In genomic region chr2:168005616-168006015, GRCm38 (mm10) we compare ENCODE assay signal across 12 mouse cellular contexts. TPM values are rescaled to one million over a fixed set of nuclear protein-coding genes. Genes with fewer than 3 reads are reported as not detected.
DNase-seq lines count a peak whose midpoint lies in the region; ATAC-seq and TF ChIP-seq lines count a peak whose summit lies in the region.
"Had no signal": no experiment of that assay in that cellular context is flagged by ENCODE, and none has a peak within 500 bp of the region (broad histone marks: within the 10 kb centered on the region; RNA-seq: fewer than 3 reads in every experiment).

No protein-coding gene starts in this region.

- no peak for ATAC-seq in forebrain, embryonic 15.5 days (replicated peaks)
- no peak for ATAC-seq in forebrain, embryonic 13.5 days

- H3K4me3 ChIP-seq in ES-E14 (ENCODE audit: insufficient read depth in 1 of 2, low read depth in 1 of 2, low read length in 2 of 2, poor library complexity in 1 of 2, severe bottlenecking in 1 of 2): no peak overlapping the region
- no peak overlapping the region for H3K4me3 ChIP-seq in kidney, adult 2 months (ENCODE audit: insufficient read depth, low read depth, low read length)
- no peak overlapping the region for H3K4me3 ChIP-seq in forebrain, embryonic 15.5 days
- no peak overlapping the region for H3K4me3 ChIP-seq in forebrain, embryonic 13.5 days
- H3K4me3 ChIP-seq: hindbrain, embryonic 15.5 days; limb, embryonic 13.5 days had no signal

- H3K27me3 ChIP-seq in kidney, adult 2 months (replicated peaks; ENCODE audit: control insufficient read depth, insufficient read depth, low read length): no peaks in the 10 kb centered on the region
- H3K27me3 ChIP-seq in forebrain, embryonic 15.5 days: no peaks in the 10 kb centered on the region
- H3K27me3 ChIP-seq in forebrain, embryonic 13.5 days: no peaks in the 10 kb centered on the region
- H3K27me3 ChIP-seq: hindbrain, embryonic 15.5 days; limb, embryonic 13.5 days had no signal

- H3K9me3 ChIP-seq in ES-E14 (ENCODE audit: control insufficient read depth, insufficient read depth, low read depth, low read length): no peaks in the 10 kb centered on the region
- H3K9me3 ChIP-seq in forebrain, embryonic 15.5 days: 0 out of 2 replicates have a peak, but pooled peaks cover under 1% of the 10 kb centered on the region
- H3K9me3 ChIP-seq in forebrain, embryonic 13.5 days (replicated peaks): peaks cover 2% of the 10 kb centered on the region; the same call in 1 of the 2 replicates

- no peaks in the 10 kb centered on the region for H3K36me3 ChIP-seq in ES-E14 (ENCODE audit: control insufficient read depth, insufficient read depth, low read length, poor library complexity, severe bottlenecking)
- no peaks in the 10 kb centered on the region for H3K36me3 ChIP-seq in kidney, adult 2 months (ENCODE audit: control insufficient read depth, insufficient read depth, low read length)
- no peaks in the 10 kb centered on the region for H3K36me3 ChIP-seq in forebrain, embryonic 15.5 days
- H3K36me3 ChIP-seq in forebrain, embryonic 13.5 days (ENCODE audit: poor library complexity, severe bottlenecking): no peaks in the 10 kb centered on the region
- H3K36me3 ChIP-seq: hindbrain, embryonic 15.5 days had no signal

- 34% methylated on average over 3 of the region's 3 CpGs for WGBS in kidney, adult 2 months
- 58% methylated on average over 3 of the region's 3 CpGs for WGBS in forebrain, embryonic 15.5 days
- 64% methylated on average over 3 of the region's 3 CpGs for WGBS in forebrain, embryonic 13.5 days

- no peak for TF ChIP-seq POLR2A in kidney, adult 2 months (IDR thresholded peaks at IDR 0.05; ENCODE audit: low read depth, low read length)

- no peak overlapping the region for H3K27ac ChIP-seq in ES-E14 (ENCODE audit: insufficient read depth, low read depth, low read length, poor library complexity, severe bottlenecking)
- no peak overlapping the region for H3K27ac ChIP-seq in kidney, adult 2 months (ENCODE audit: insufficient read depth, low read depth, low read length)
- no peak overlapping the region for H3K27ac ChIP-seq in forebrain, embryonic 15.5 days (replicated peaks)
- no peak overlapping the region for H3K27ac ChIP-seq in forebrain, embryonic 13.5 days
- H3K27ac ChIP-seq: hindbrain, embryonic 15.5 days; limb, embryonic 13.5 days had no signal

- H3K9ac ChIP-seq in ES-E14 (ENCODE audit: insufficient read depth, low read depth, low read length, poor library complexity, severe bottlenecking): no peak overlapping the region
- H3K9ac ChIP-seq in forebrain, embryonic 15.5 days (replicated peaks): no peak overlapping the region
- no peak overlapping the region for H3K9ac ChIP-seq in forebrain, embryonic 13.5 days
- H3K9ac ChIP-seq: hindbrain, embryonic 15.5 days; limb, embryonic 13.5 days had no signal

- TF ChIP-seq CTCF in kidney, adult 2 months (conservative IDR thresholded peaks at IDR 0.05; ENCODE audit: insufficient read depth, insufficient read length, low read depth, low read length): no peak

- in situ Hi-C loops in ES-E14 (cut with MboI; ENCODE audit: low sequenced_read_pairs in 2 of 2, unreplicated experiment in 2 of 2): no loop called here

- H3K4me2 ChIP-seq in forebrain, embryonic 15.5 days (replicated peaks): no peak overlapping the region
- no peak overlapping the region for H3K4me2 ChIP-seq in forebrain, embryonic 13.5 days
- H3K4me2 ChIP-seq: hindbrain, embryonic 15.5 days; limb, embryonic 13.5 days had no signal

- peak; percentile 77 for DNase-seq in 3134 (ENCODE audit: extremely low read depth, insufficient read length, low spot score)
- DNase-seq in ES-E14 (ENCODE audit: low read depth, low spot score): peak; percentile 31
- peak; percentile 75 for DNase-seq in kidney, adult 2 months
- DNase-seq in lung, postnatal 10 days: peak; percentile 65
- no peak for DNase-seq in layer of hippocampus, adult 11-12 months (ENCODE audit: low spot score)
- no peak for DNase-seq in urinary bladder, postnatal 10 days (ENCODE audit: low spot score)
- DNase-seq: right cerebral cortex, postnatal 25 days; thymus, postnatal 25 days had no signal

- peaks cover 0 to 13% of the 10 kb centered on the region in 2 experiments; a peak in 2 of 4 replicates for H3K4me1 ChIP-seq in ES-E14 (ENCODE audit: control insufficient read depth in 2 of 2, insufficient read depth in 2 of 2, low read length in 2 of 2, poor library complexity in 1 of 2)
- peaks cover 7% of the 10 kb centered on the region; the same call in 1 of the 2 replicates for H3K4me1 ChIP-seq in kidney, adult 2 months (ENCODE audit: control insufficient read depth, insufficient read depth, low read length)
- H3K4me1 ChIP-seq in forebrain, embryonic 15.5 days: peaks cover 6% of the 10 kb centered on the region; the same call in 1 of the 2 replicates
- H3K4me1 ChIP-seq in forebrain, embryonic 13.5 days: no peaks in the 10 kb centered on the region

TF ChIP-seq in ES-E14, 5 proteins besides CTCF, POLR2A, EP300 and RAD21:
- no peak for TF ChIP-seq MAFK (IDR thresholded peaks at IDR 0.05; ENCODE audit: insufficient read depth, low read depth, low read length)
- TF ChIP-seq ZNF384 (IDR thresholded peaks at IDR 0.05; ENCODE audit: low read depth, low read length): no peak
- TF ChIP-seq ZC3H11A (IDR thresholded peaks at IDR 0.05; ENCODE audit: borderline replicate concordance, low read depth, low read length): no peak
- TF ChIP-seq CHD2 (IDR thresholded peaks at IDR 0.05; ENCODE audit: low read depth, low read length): no peak
- no peak for TF ChIP-seq HCFC1 (IDR thresholded peaks at IDR 0.05; ENCODE audit: borderline replicate concordance, insufficient read depth, low read length)

RNA-seq across cellular contexts. Expression of gene Ripor3, which starts 4.8 kb away (rescaled TPM):
- 0.32 and 0.98 TPM in 2 replicates for total RNA-seq in ES-E14 (2012; rRNA removed)
- 12.3 and 13.0 TPM in 2 replicates for polyA plus RNA-seq in kidney, adult 2 months (2012; rRNA removed)
- polyA plus RNA-seq in forebrain, embryonic 15.5 days (2015; fragmentation: Nextera tagmentation; extraction: Ambion mirVana): 0.13 and 0.28 TPM in 2 replicates
- 0.19 TPM in 2 replicates for polyA plus RNA-seq in forebrain, embryonic 13.5 days (2015; fragmentation: Nextera tagmentation; extraction: Ambion mirVana)

Comparison
In these comparisons a context has a peak if more than half of its experiments do, and no peak if none do; other contexts are left out.
1. DNase-seq: peak in 3134 (single experiment), ES-E14 (single experiment), kidney, adult 2 months (single experiment) and lung, postnatal 10 days (single experiment); none in layer of hippocampus, adult 11-12 months (single experiment) and urinary bladder, postnatal 10 days (single experiment).
2. RNA of gene Ripor3, which starts 4.8 kb away (polyA plus RNA-seq): 12.3 to 13.0 TPM in kidney, adult 2 months; 0.19 TPM in forebrain, embryonic 13.5 days and 0.13 to 0.28 TPM in forebrain, embryonic 15.5 days; every median in the first group is over 10 times any median in the second.